Mouse (Mus musculus) gastrocnemius, adult 2 months (tissue): ENCODE results near the gene Lrrc25. TPM values are rescaled to one million over a fixed set of nuclear protein-coding genes. Genes with fewer than 3 reads are reported as not detected.

Experiments
- DNase-seq: peaks from one replicate; pipeline ENCODE4 v3.0.0; 2022
- H3K27ac ChIP-seq: fragments of 200-600 bp; 2 replicates; pipeline ENCODE4 v1.8.1; 2022; ENCODE audit warnings: mild to moderate bottlenecking
- H3K4me3 ChIP-seq: fragments of 200-600 bp; 2 replicates; pipeline ENCODE4 v1.8.1; 2022; ENCODE audit warnings: mild to moderate bottlenecking, moderate library complexity
- CTCF ChIP-seq: fragments of 200-600 bp; IDR thresholded peaks from 2 replicates; pipeline ENCODE4 v1.8.1; 2022; ENCODE audit warnings: antibody characterized with exemption, mild to moderate bottlenecking, moderate library complexity
- intact Hi-C: fragments of 180-260 bp; cut with DNase I; formaldehyde crosslinking; loops from one replicate; pipeline ENCODE4 v1.15.1; 2025
- total RNA-seq, 2 experiments: library from RNA; stranded (reverse); gene quantifications; 2 replicates each; pipeline ENCODE4 v1.2.3; 2021

Gene Lrrc25
- total RNA-seq, 2 experiments from 2014 or later: 0.42 to 0.48 TPM

DNA sequence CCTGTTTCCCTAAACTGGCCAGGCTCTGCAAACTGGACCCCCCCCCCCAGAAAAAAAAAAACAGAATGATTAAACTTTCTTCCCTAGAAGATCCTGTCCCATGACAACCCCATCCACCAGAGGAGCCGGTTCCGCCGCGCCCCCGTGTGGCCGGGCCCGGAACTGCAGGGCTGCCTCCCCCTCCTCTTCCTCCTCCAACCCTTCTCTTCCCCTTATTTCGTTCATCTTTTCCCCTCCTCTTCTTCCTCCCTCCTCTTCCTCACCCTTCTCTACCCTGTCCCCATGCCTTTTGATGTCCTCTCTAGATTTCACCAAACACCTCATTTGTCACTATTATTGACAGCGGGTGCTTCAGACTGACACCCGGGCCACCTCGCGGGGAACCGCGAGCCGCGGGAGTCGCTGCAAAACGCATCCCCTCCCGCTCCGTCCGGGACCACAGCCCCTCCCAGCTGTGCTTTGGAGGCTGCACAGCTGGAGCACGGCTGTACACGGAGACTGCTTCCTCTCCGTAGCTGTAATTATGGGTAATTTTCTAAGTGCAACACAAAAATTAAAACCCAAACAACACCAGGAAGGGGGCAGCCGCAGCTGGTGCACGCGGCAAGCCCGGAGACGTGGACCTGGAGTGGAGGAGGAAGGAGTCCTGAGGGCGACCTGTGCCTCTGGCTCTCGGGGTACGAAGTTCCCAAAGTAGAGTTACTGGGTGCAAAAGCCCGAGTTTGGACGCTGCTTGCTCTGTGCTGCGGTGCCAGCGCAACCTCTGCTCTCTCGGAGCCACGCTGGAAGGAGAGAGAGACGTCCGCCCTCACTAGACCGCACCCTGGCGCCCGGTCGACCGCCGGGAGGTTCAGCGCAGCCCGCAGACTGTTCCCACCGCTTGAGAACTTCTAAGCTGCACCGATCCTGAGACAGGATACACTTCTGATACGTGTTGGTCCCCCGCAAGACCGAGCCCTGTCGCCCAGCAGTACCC lies 4.9 kb upstream of the Lrrc25 start:
- peak; percentile 86 for TF ChIP-seq CTCF
- intact Hi-C loops: loop anchor here (5.0 kb wide), 1 partner anchor 41 kb away; no protein-coding TSS in a partner anchor
- peak overlapping the region; percentile 96 for H3K27ac ChIP-seq
- DNase-seq: peak; percentile 90
- peak overlapping the region; percentile 97 for H3K4me3 ChIP-seq

DNA sequence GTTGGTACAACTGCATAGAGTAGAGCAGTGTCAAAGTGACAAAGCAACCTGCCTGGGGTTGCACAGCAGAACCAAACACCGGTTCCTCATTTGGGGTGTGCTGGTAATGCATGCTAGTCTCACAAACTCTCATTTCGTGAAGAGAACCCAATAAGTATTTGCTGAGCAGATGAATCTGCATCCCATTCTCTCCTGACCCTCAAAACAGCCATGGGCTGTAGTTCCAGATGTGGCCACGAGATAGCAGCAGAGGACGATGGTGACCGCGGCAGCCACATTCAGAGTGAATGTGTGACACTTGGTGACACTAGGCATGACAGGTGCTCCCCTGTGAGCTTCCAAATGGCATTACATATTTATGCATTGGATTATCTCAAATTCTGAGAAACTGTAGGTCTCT lies 4.1 kb upstream of the Lrrc25 start:
- intact Hi-C loops: loop anchor here (2.0 to 5.0 kb wide), 2 partner anchors 17 to 40 kb away; no protein-coding TSS in a partner anchor
- TF ChIP-seq CTCF: peak; percentile 99
- peak; percentile 88 for DNase-seq
- H3K4me3 ChIP-seq: peak overlapping the region; percentile 97
- peak overlapping the region; percentile 96 for H3K27ac ChIP-seq

DNA sequence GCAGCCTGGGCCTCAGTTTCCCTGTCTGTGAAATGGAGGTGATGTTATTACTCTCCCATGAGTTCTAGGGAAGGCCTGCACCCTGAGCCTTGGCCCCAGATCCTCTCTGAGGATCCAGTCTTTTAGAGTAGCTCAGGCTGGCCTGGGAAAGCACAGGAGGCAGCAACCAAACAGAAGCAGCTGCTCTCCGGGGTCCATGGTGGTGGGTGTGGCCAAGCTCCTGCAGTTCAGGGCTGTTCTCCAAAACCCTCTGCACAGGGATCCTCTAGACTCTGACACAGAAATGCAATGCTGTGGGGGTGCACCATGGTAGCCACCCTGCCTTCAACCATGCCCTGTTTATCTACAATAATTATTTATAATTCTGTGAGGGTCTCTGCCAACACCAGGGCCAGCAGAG lies 2.2 kb upstream of the Lrrc25 start:
- Histone ChIP-seq H3K4me3 (no peak overlapping the region), H3K27ac (no peak overlapping the region)
- intact Hi-C loops: loop anchor here (2.0 to 5.0 kb wide), 2 partner anchors 15 to 39 kb away; no protein-coding TSS in a partner anchor
- TF ChIP-seq CTCF: no peak
- no peak for DNase-seq

DNA sequence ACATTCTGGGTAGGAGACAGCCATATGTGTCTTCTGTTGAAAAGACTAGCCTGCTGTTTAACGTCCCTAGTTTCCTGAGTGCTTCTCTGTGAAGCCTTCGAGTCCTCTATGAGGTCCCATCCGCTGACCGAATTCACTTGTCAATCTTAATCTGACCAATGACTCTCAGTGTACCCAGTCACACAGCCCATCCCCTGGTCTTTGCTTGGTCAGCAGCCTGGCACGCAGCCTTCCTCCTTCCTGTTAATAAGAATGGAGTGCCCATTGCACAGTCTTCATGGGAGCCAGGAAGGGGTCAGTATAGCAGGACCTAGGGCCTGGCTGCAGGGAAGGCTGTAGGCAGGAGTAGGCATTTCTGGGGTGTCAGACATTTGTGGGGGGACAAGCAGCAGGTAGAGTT lies 1.5 kb upstream of the Lrrc25 start:
- no peak overlapping the region for H3K4me3 ChIP-seq
- no peak overlapping the region for H3K27ac ChIP-seq
- TF ChIP-seq CTCF: no peak
- no peak for DNase-seq
- intact Hi-C loops: loop anchor here (5.0 kb wide), 1 partner anchor 38 kb away; no protein-coding TSS in a partner anchor

DNA sequence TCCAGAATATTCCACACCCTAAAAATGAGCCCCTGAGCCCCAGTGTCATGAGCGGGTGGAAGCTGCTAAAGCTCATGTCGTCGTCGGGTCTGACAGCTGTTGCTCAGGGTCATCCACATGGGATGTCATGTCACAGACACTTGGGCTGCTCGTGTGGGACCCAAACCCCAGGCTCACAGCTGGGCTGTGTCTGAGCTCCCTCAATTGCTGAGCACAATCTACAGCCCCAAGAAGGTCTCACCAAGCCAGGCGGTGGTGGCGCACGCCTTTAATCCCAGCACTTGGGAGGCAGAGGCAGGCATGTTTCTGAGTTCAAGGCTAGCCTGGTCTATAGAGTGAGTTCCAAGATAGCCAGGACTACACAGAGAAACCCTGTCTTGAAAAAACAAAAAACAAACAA lies 674 bp upstream of the Lrrc25 start:
- no peak for DNase-seq
- intact Hi-C loops: no loop called here
- Histone ChIP-seq H3K4me3 (no peak overlapping the region), H3K27ac (no peak overlapping the region)
- no peak for TF ChIP-seq CTCF

DNA sequence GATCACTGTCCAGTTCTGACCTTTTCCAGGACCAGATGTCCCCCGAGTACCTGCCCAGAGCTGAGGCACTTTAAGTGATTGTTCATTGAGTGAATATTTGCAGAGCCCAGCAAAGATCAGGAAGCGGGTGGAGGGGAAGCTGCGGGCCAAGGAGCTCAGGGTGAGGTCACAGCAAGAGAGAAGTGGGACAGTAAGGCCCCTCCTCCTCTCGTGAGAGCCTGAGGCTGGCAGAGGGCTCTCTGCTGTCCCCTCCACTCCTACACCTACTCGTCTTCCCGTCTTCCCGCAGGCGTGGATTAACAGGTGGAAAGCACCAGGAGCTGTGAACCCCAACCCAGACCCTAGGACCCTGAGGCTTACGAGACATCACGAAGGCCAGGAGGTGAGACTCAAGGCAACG lies 690 bp downstream of the Lrrc25 start:
- intact Hi-C loops: no loop called here
- no peak for DNase-seq
- no peak for TF ChIP-seq CTCF
- Histone ChIP-seq H3K4me3 (peak overlapping the region; percentile 45), H3K27ac (peak overlapping the region; percentile 9; the same call in 1 of the 2 replicates)

DNA sequence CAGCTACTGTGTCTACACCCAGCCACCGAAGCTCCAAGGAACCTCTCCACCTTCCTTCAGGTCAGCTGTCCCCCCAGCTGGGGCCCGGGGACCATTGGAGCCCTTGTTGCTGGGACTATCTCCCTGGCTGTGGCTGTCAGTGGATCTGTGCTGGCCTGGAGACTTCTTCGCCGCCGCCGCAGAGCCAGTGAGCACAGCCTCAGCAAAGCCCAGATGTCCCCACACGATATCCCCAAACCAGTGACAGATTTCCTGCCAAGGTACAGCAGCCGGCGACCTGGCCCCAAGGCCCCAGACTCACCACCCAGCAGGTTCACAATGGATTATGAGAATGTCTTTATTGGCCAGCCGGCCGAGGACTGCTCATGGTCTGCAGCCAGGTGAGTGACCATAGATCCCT lies 2.0 kb downstream of the Lrrc25 start:
- Histone ChIP-seq H3K27ac (peak overlapping the region; percentile 49), H3K4me3 (peak overlapping the region; percentile 45)
- TF ChIP-seq CTCF: no peak
- intact Hi-C loops: no loop called here
- DNase-seq: no peak

DNA sequence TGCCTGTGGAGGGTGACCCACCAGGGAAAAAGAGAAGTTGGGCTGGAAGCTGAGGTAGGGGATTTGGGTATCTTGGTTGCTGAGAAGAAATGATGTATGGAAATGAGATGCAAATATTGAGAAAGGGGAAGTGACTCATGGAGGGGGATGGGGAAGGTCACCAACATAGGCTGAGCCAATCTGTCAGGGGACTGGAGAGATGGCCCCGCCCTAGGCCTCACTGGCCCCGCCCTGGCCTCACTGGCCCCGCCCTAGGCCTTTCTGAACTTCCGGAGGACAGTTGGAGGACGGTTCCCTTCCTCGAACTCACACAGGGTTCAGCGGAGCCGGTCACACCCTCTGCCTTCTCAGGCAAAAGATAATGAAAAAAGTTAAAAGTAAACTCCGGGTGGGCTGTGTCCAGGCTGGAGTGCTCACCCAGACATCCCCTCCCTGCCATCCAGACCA lies 3.0 kb downstream of the Lrrc25 start:
- Histone ChIP-seq H3K27ac (no peak overlapping the region), H3K4me3 (peak overlapping the region; percentile 33; the same call in 1 of the 2 replicates)
- intact Hi-C loops: no loop called here
- no peak for TF ChIP-seq CTCF
- no peak for DNase-seq

DNA sequence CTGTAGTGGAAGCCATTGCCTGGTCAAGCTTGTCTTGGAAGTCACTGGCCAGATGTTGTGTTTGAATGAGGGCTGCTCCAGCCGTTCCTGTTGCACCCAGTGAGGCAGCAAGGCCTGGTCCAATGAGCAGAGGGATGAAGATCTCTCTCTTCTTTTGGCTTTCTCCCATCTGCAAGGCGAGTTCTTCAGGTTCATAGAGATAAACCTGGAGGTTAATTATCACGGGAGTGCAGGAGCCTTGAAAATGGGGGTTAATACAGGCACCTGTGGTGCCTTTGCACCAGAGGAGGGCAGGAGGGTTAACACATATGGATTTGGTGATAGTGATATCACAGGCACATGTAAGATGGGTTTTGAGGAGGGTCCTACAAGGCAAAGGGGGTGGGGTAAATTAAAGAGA lies 6.3 kb downstream of the Lrrc25 start:
- intact Hi-C loops: loop anchor here (5.0 kb wide), 1 partner anchor 35 kb away; no protein-coding TSS in a partner anchor
- no peak for TF ChIP-seq CTCF
- no peak overlapping the region for H3K27ac ChIP-seq
- H3K4me3 ChIP-seq: no peak overlapping the region
- no peak for DNase-seq

DNA sequence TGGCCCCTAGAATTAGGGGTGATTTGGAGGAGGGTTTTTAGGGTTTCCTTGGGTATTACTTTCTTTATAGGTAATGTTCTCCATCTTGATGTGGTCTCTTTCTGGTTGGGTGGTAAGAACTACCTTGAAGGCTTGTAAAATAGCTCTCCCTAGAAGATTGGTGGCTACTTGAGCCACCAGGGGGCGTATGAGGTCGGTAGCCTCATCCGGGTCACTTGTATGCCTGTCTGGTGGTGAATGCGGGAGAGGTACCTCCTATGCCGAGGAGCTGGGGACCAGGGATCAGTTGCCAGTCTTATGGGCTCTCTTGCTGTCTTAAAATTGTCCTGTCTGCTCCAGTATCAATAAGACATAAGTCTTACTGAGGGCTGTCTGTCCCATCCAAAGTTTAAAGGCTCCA lies 9.1 kb downstream of the Lrrc25 start:
- peak; percentile 76 for TF ChIP-seq CTCF
- Histone ChIP-seq H3K27ac (no peak overlapping the region), H3K4me3 (no peak overlapping the region)
- intact Hi-C loops: loop anchor here (5.0 kb wide), 1 partner anchor 77 kb away; the partner anchor contains the start of gene Iqcn
- peak; percentile 79 for DNase-seq

DNA sequence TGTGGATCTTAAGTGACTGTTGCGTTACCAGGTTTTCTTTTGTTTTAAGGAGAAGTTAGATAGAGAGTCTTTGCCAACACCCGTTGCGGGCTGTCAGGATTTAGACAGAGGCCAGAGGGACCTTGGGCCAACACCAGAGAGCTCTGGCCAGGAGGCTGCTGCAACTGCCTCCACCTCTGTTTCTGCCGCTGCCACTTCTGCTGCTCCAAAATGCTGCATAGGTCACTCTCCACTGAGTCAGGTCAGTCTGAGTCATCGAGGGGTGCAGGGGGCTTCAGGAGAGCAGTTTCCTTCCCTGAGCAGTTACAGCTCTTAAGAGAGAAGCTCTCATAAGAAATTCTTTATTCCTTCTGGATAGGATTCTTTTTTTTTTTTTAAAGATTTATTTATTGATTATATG lies 11.1 kb downstream of the Lrrc25 start:
- H3K4me3 ChIP-seq: no peak overlapping the region
- intact Hi-C loops: loop anchor here (5.0 kb wide), 1 partner anchor 75 kb away; the partner anchor contains the start of gene Iqcn
- no peak for DNase-seq
- H3K27ac ChIP-seq: no peak overlapping the region
- TF ChIP-seq CTCF: no peak

DNA sequence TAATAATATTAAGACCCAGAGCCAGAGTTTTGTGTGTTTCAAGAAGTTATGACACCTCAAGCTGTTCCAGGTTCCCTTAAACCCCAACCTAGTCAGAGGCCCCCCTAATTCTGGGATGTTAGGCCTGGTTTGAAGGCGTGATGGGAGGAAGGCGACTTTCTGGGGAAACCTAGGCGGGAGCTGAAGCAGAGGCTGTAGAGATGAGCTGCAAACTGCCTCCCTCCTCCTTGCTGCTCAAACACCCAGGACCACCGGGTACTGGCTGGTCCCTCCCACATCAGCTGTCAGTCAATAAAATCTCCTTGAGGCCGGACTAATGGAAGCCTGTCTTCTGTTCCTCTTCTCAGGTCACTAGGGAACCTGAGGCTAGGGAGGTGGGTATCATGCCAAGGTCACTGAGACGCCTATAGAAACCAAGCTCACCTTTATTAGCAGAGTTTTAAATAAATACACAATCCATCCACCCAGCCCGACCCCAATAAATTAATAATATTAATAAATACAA lies 13.1 kb downstream of the Lrrc25 start:
- no peak for DNase-seq
- TF ChIP-seq CTCF: no peak
- Histone ChIP-seq H3K4me3 (peak overlapping the region; percentile 74), H3K27ac (peak overlapping the region; percentile 90)
- intact Hi-C loops: loop anchor here (2.0 to 5.0 kb wide), 2 partner anchors 16 to 73 kb away; partner anchors contain the start of gene Iqcn
